ENCODE assay signal across 11 mouse cellular contexts in genomic region chr17:45566360-45567161, GRCm38 (mm10). TPM values are rescaled to one million over a fixed set of nuclear protein-coding genes. Genes with fewer than 3 reads are reported as not detected.
DNase-seq lines count a peak whose midpoint lies in the region; ATAC-seq and TF ChIP-seq lines count a peak whose summit lies in the region.
"Had no signal": no experiment of that assay in that cellular context is flagged by ENCODE, and none has a peak within 500 bp of the region (broad histone marks: within the 10 kb centered on the region; RNA-seq: fewer than 3 reads in every experiment).

No protein-coding gene starts in this region.

- intact Hi-C loops in heart, postnatal 25 days (cut with DNase I): loop anchor here (10.0 kb wide), 1 partner anchor 468 kb away; the partner anchor contains the start of gene Vegfa

- H3K9ac ChIP-seq in heart, embryonic 12.5 days: 0 out of 2 replicates have a peak overlapping the region, but pooled peaks have one; percentile 8
- H3K9ac ChIP-seq in MEL (ENCODE audit: control insufficient read depth, low read depth, low read length, poor library complexity, severe bottlenecking): no peak overlapping the region
- H3K9ac ChIP-seq in limb, embryonic 13.5 days: no peak overlapping the region

- ATAC-seq in heart, embryonic 12.5 days (ENCODE audit: insufficient number of reproducible peaks, low FRiP score): no peak
- no peak for ATAC-seq in limb, embryonic 13.5 days (ENCODE audit: low FRiP score, low read depth)

- no peak for DNase-seq in heart, postnatal 25 days (ENCODE audit: low spot score)
- peak; percentile 70 for DNase-seq in 3134 (ENCODE audit: extremely low read depth, insufficient read length, low spot score)
- peak; percentile 75 for DNase-seq in MEL (ENCODE audit: low read depth, low spot score)
- DNase-seq in urinary bladder, postnatal 25 days (ENCODE audit: low spot score): no peak
- no peak for DNase-seq in frontal cortex, postnatal 14 days (ENCODE audit: low spot score in 2 of 2)
- no peak for DNase-seq in heart, adult 8-10 months (ENCODE audit: low spot score)
- DNase-seq: adrenal gland, adult 8-10 months; gastrocnemius, postnatal 10 days had no signal

- H3K27ac ChIP-seq in heart, embryonic 12.5 days (ENCODE audit: poor library complexity, severe bottlenecking): peak overlapping the region; percentile 41; the same call in 1 of the 2 replicates
- H3K27ac ChIP-seq in MEL (ENCODE audit: control insufficient read depth, low read depth, low read length): no peak overlapping the region
- H3K27ac ChIP-seq in limb, embryonic 13.5 days: no peak overlapping the region
- H3K27ac ChIP-seq: left cerebral cortex, adult 2 months had no signal

- peaks cover 62% of the 10 kb centered on the region for H3K36me3 ChIP-seq in heart, embryonic 12.5 days
- H3K36me3 ChIP-seq in MEL (ENCODE audit: control insufficient read depth in 1 of 2, insufficient read depth in 2 of 2, low read length in 2 of 2): peaks cover 19 to 25% of the 10 kb centered on the region in 2 experiments
- peaks cover 60% of the 10 kb centered on the region for H3K36me3 ChIP-seq in limb, embryonic 13.5 days

- no peak for TF ChIP-seq RAD21 in MEL (IDR thresholded peaks at IDR 0.05; ENCODE audit: low read depth, low read length)

- 0 out of 4 replicates have a peak, but pooled peaks of 1 of the 2 experiments have one; percentile 12 for TF ChIP-seq POLR2A in MEL (IDR thresholded peaks at IDR 0.05; ENCODE audit: control insufficient read depth in 1 of 2, insufficient read depth in 1 of 2, low read depth in 1 of 2, low read length in 2 of 2, poor library complexity in 1 of 2)

- H3K79me2 ChIP-seq in MEL (ENCODE audit: control insufficient read depth, insufficient read depth, low read length, poor library complexity): peaks cover 34% of the 10 kb centered on the region

- no peak overlapping the region for H3K4me3 ChIP-seq in heart, embryonic 12.5 days
- no peak overlapping the region for H3K4me3 ChIP-seq in MEL (ENCODE audit: control insufficient read depth in 1 of 2, insufficient read depth in 1 of 2, low read depth in 2 of 2, low read length in 2 of 2)
- peak overlapping the region; percentile 0; the same call in 1 of the 2 replicates for H3K4me3 ChIP-seq in limb, embryonic 13.5 days
- H3K4me3 ChIP-seq: left cerebral cortex, adult 2 months had no signal

- H3K4me2 ChIP-seq in heart, embryonic 12.5 days: no peak overlapping the region
- H3K4me2 ChIP-seq in limb, embryonic 13.5 days (replicated peaks): no peak overlapping the region

- H3K4me1 ChIP-seq in heart, embryonic 12.5 days (replicated peaks): peaks cover 60% of the 10 kb centered on the region
- H3K4me1 ChIP-seq in MEL (ENCODE audit: control insufficient read depth in 1 of 2, insufficient read depth in 2 of 2, low read length in 2 of 2): peaks cover 0 to 28% of the 10 kb centered on the region in 2 experiments; a peak in 2 of 4 replicates
- H3K4me1 ChIP-seq in limb, embryonic 13.5 days: peaks cover 53% of the 10 kb centered on the region

- 68% methylated on average over 18 of the region's 18 CpGs for WGBS in heart, embryonic 12.5 days
- WGBS in limb, embryonic 13.5 days: 65% methylated on average over 18 of the region's 18 CpGs

- no peaks in the 10 kb centered on the region for H3K9me3 ChIP-seq in heart, embryonic 12.5 days (replicated peaks)
- H3K9me3 ChIP-seq in MEL (replicated peaks; ENCODE audit: insufficient read depth, low read length): no peaks in the 10 kb centered on the region
- no peaks in the 10 kb centered on the region for H3K9me3 ChIP-seq in limb, embryonic 13.5 days

- no peak for TF ChIP-seq EP300 in MEL (IDR thresholded peaks at IDR 0.05; ENCODE audit: low read depth in 1 of 2, low read length in 2 of 2)

- no peaks in the 10 kb centered on the region for H3K27me3 ChIP-seq in heart, embryonic 12.5 days (replicated peaks)
- H3K27me3 ChIP-seq in MEL (ENCODE audit: control insufficient read depth in 1 of 2, insufficient read depth in 2 of 2, low read length in 2 of 2): no peaks in the 10 kb centered on the region
- H3K27me3 ChIP-seq in limb, embryonic 13.5 days: no peaks in the 10 kb centered on the region

- TF ChIP-seq CTCF in MEL (IDR thresholded peaks at IDR 0.05 in 2 of 3, conservative IDR thresholded peaks at IDR 0.05 in 1 of 3; ENCODE audit: control insufficient read depth in 1 of 3, insufficient read depth in 1 of 3, low read depth in 2 of 3, low read length in 3 of 3, poor library complexity in 1 of 3, severe bottlenecking in 1 of 3): no peak

TF ChIP-seq in MEL, 35 proteins besides CTCF, POLR2A, EP300 and RAD21 (continues in another document):
- no peak for TF ChIP-seq TAL1 (IDR thresholded peaks at IDR 0.05; ENCODE audit: low read length)
- no peak for TF ChIP-seq RCOR1 (IDR thresholded peaks at IDR 0.05; ENCODE audit: low read depth, low read length)
- TF ChIP-seq SIN3A (IDR thresholded peaks at IDR 0.05; ENCODE audit: low read length): no peak
- TF ChIP-seq USF2 (IDR thresholded peaks at IDR 0.05; ENCODE audit: borderline replicate concordance in 1 of 2, insufficient read depth in 1 of 2, low read depth in 1 of 2, low read length in 2 of 2): no peak
- TF ChIP-seq ZKSCAN1 (IDR thresholded peaks at IDR 0.05; ENCODE audit: low read depth, low read length): no peak
- TF ChIP-seq CHD1 (IDR thresholded peaks at IDR 0.05; ENCODE audit: low read depth, low read length): no peak
- TF ChIP-seq TBP (IDR thresholded peaks at IDR 0.05; ENCODE audit: low read depth, low read length): no peak
- TF ChIP-seq ZNF384 (IDR thresholded peaks at IDR 0.05; ENCODE audit: low read depth, low read length): no peak
- TF ChIP-seq MYB (IDR thresholded peaks at IDR 0.05; ENCODE audit: low read depth, low read length): 0 out of 2 replicates have a peak, but pooled peaks have one; percentile 16
- TF ChIP-seq MXI1 (IDR thresholded peaks at IDR 0.05; ENCODE audit: low read depth, low read length): no peak
- TF ChIP-seq ZMIZ1 (IDR thresholded peaks at IDR 0.05; ENCODE audit: low read depth, low read length): peak; percentile 71
- TF ChIP-seq NRF1 (IDR thresholded peaks at IDR 0.05; ENCODE audit: insufficient read depth, low read depth, low read length, poor library complexity, severe bottlenecking): no peak
- TF ChIP-seq ETS1 (IDR thresholded peaks at IDR 0.05; ENCODE audit: low read depth, low read length): no peak
- no peak for TF ChIP-seq MYC (IDR thresholded peaks at IDR 0.05; ENCODE audit: low read depth, low read length)
- no peak for TF ChIP-seq ELF1 (IDR thresholded peaks at IDR 0.05; ENCODE audit: low read depth, low read length)
- TF ChIP-seq POLR2AphosphoS2 (IDR thresholded peaks at IDR 0.05; ENCODE audit: low read length): peak; percentile 98; the same call in 1 of the 2 replicates
- TF ChIP-seq KAT2A (conservative IDR thresholded peaks at IDR 0.05; ENCODE audit: low read depth, low read length): no peak
- TF ChIP-seq HCFC1 (IDR thresholded peaks at IDR 0.05; ENCODE audit: low read depth, low read length): no peak

RNA-seq across cellular contexts. Expression of gene Slc35b2, which starts 2.9 kb away (rescaled TPM):
- polyA plus RNA-seq in heart, embryonic 12.5 days (2016; fragmentation: Nextera tagmentation; extraction: Ambion mirVana): 85.6 and 89.6 TPM in 2 replicates
- total RNA-seq in heart, postnatal 25 days (2021): 10 to 100 TPM; 23.7 to 24.3 TPM
- 65.8 and 81.7 TPM in 2 replicates for total RNA-seq in MEL (2012; rRNA removed)
- polyA plus RNA-seq in MEL (2012; ENCODE audit: insufficient read depth in 1 of 2, insufficient read length in 2 of 2, low read depth in 1 of 2, low replicate concordance in 2 of 2, missing spikeins in 1 of 2): 100 to 1,000 TPM in 1 of 2 experiments, not detected in 1; 111 TPM
- 114 and 127 TPM in 2 replicates for polyA plus RNA-seq in limb, embryonic 13.5 days (2015; fragmentation: Nextera tagmentation; extraction: Ambion mirVana)
- total RNA-seq in heart, adult 8-10 months (2022): 10 to 100 TPM; 23.1 to 27.9 (median 25.3) TPM

RNA-seq across cellular contexts. Expression of gene Hsp90ab1, which starts 6.5 kb away (rescaled TPM):
- 1,306 and 1,316 TPM in 2 replicates for polyA plus RNA-seq in heart, embryonic 12.5 days (2016; fragmentation: Nextera tagmentation; extraction: Ambion mirVana)
- total RNA-seq in heart, postnatal 25 days (2021): 1,000 to 10,000 TPM; 1,042 to 1,257 TPM
- 1,032 and 1,220 TPM in 2 replicates for total RNA-seq in MEL (2012; rRNA removed)
- polyA plus RNA-seq in MEL (2012; ENCODE audit: insufficient read depth in 1 of 2, insufficient read length in 2 of 2, low read depth in 1 of 2, low replicate concordance in 2 of 2, missing spikeins in 1 of 2): over 10,000 TPM in 1 of 2 experiments, 1,000 to 10,000 TPM in 1; 4,130 to 27,726 TPM
- polyA plus RNA-seq in limb, embryonic 13.5 days (2015; fragmentation: Nextera tagmentation; extraction: Ambion mirVana): 1,635 and 1,682 TPM in 2 replicates
- total RNA-seq in heart, adult 8-10 months (2022): 1,000 to 10,000 TPM; 1,121 to 1,613 (median 1,357) TPM

RNA-seq across cellular contexts. Expression of gene Nfkbie, which starts 11.1 kb away (rescaled TPM):
- polyA plus RNA-seq in heart, embryonic 12.5 days (2016; fragmentation: Nextera tagmentation; extraction: Ambion mirVana): 2.5 and 3.1 TPM in 2 replicates
- total RNA-seq in heart, postnatal 25 days (2021): 1 to 10 TPM; 1.3 to 1.4 TPM
- 2.7 and 3.3 TPM in 2 replicates for total RNA-seq in MEL (2012; rRNA removed)
- 1 to 10 TPM in 1 of 2 experiments, not detected in 1; 5.7 TPM for polyA plus RNA-seq in MEL (2012; ENCODE audit: insufficient read depth in 1 of 2, insufficient read length in 2 of 2, low read depth in 1 of 2, low replicate concordance in 2 of 2, missing spikeins in 1 of 2)
- polyA plus RNA-seq in limb, embryonic 13.5 days (2015; fragmentation: Nextera tagmentation; extraction: Ambion mirVana): 6.2 and 6.3 TPM in 2 replicates
- 1 to 10 TPM in 3 of 4 experiments, under 1 TPM in 1; 0.65 to 1.5 (median 1.3) TPM for total RNA-seq in heart, adult 8-10 months (2022)

RNA-seq across cellular contexts. Expression of gene Tmem151b, which starts 17.1 kb away (rescaled TPM):
- polyA plus RNA-seq in heart, embryonic 12.5 days (2016; fragmentation: Nextera tagmentation; extraction: Ambion mirVana): 1.4 and 1.6 TPM in 2 replicates
- total RNA-seq in heart, postnatal 25 days (2021): under 1 TPM in 1 of 2 experiments, not detected in 1; 0.05 TPM
- 0.15 and 0.33 TPM in 2 replicates for total RNA-seq in MEL (2012; rRNA removed)
- polyA plus RNA-seq in MEL (2012; ENCODE audit: insufficient read depth in 1 of 2, insufficient read length in 2 of 2, low read depth in 1 of 2, low replicate concordance in 2 of 2, missing spikeins in 1 of 2): 1 to 10 TPM in 1 of 2 experiments, not detected in 1; 1.1 TPM
- polyA plus RNA-seq in limb, embryonic 13.5 days (2015; fragmentation: Nextera tagmentation; extraction: Ambion mirVana): 10.0 and 10.5 TPM in 2 replicates
- total RNA-seq in heart, adult 8-10 months (2022): under 1 TPM in 1 of 4 experiments, not detected in 3; 0.09 TPM

RNA-seq across cellular contexts. Expression of gene Slc29a1, which starts 32.8 kb away (rescaled TPM):
- 68.3 and 74.1 TPM in 2 replicates for polyA plus RNA-seq in heart, embryonic 12.5 days (2016; fragmentation: Nextera tagmentation; extraction: Ambion mirVana)
- 10 to 100 TPM; 77.9 to 78.4 TPM for total RNA-seq in heart, postnatal 25 days (2021)
- total RNA-seq in MEL (2012; rRNA removed): 200 and 238 TPM in 2 replicates
- polyA plus RNA-seq in MEL (2012; ENCODE audit: insufficient read depth in 1 of 2, insufficient read length in 2 of 2, low read depth in 1 of 2, low replicate concordance in 2 of 2, missing spikeins in 1 of 2): 100 to 1,000 TPM in 1 of 2 experiments, not detected in 1; 341 TPM
- 74.0 and 83.4 TPM in 2 replicates for polyA plus RNA-seq in limb, embryonic 13.5 days (2015; fragmentation: Nextera tagmentation; extraction: Ambion mirVana)
- 10 to 100 TPM; 58.9 to 70.8 (median 66.9) TPM for total RNA-seq in heart, adult 8-10 months (2022)

Comparison
In these comparisons a context has a peak if more than half of its experiments do, and no peak if none do; other contexts are left out.
1. DNase-seq: peak in 3134 (single experiment) and MEL (single experiment); none in heart, postnatal 25 days (single experiment), urinary bladder, postnatal 25 days (single experiment), frontal cortex, postnatal 14 days (0 of 2) and heart, adult 8-10 months (single experiment).